Mouse (Mus musculus) layer of hippocampus, postnatal 10 days (tissue): Measurements from ENCODE around the gene Stard10. TPM values are rescaled to one million over a fixed set of nuclear protein-coding genes. Genes with fewer than 3 reads are reported as not detected.

Experiments
- DNase-seq, 2 experiments: peaks; one replicate each; pipeline ENCODE4 v3.0.0; 2021; ENCODE audit warnings: low spot score in 2 of 2
- total RNA-seq, 2 experiments: library from RNA; stranded (reverse); gene quantifications; 2 replicates each; pipeline ENCODE4 v1.2.3; 2021

The Stard10 gene
- total RNA-seq, 2 experiments from 2014 or later = 13.3 to 15.7 TPM

GRCm38 (mm10) chr7:101301881-101302456 lies 14.9 kb upstream of the Stard10 start, which contains the start of gene Atg16l2:
Gene Atg16l2 (minus strand): TSS chr7:101302251.
- peak; percentile 85 to 91 for DNase-seq

DNA sequence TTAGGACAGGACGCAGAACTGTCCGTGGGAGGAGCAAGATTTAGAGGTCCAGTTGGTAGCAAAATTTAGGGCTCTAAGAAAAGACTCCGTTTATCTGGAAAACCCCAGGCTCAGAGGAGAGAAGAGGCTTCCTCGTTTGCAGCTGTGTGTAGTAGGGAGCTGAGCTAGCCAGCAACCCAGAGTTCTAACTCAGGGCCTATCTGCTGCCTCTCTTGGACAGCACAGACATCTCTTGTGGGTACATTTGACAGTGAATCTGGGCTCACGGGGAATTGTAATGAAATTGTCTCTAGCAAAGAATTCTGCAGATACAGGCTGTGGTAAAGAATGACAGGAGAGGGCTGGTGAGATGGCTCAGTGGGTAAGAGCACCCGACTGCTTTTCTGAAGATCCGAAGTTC lies 14.2 kb upstream of the Stard10 start:
- DNase-seq = no peak

- no peak for DNase-seq
These were observed 10.0 kb upstream of the Stard10 start for GRCm38 (mm10) chr7:101306841-101307240.

DNA sequence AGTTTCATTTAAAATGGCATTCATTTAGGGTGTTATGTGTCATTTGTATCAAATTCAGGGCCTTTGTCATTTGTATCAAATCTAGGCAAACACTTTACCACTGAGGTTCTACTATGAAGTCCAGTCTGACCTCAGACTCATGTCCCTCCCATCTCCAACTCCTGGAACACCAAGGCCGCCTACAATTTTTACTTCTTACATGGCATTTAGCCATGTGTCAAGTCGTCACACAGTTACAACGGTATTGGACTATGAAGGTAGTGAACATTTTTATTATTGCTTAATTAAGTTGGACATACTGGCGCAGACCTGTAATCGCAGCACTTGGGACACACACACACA lies 6.9 kb upstream of the Stard10 start:
- DNase-seq = no peak

DNA sequence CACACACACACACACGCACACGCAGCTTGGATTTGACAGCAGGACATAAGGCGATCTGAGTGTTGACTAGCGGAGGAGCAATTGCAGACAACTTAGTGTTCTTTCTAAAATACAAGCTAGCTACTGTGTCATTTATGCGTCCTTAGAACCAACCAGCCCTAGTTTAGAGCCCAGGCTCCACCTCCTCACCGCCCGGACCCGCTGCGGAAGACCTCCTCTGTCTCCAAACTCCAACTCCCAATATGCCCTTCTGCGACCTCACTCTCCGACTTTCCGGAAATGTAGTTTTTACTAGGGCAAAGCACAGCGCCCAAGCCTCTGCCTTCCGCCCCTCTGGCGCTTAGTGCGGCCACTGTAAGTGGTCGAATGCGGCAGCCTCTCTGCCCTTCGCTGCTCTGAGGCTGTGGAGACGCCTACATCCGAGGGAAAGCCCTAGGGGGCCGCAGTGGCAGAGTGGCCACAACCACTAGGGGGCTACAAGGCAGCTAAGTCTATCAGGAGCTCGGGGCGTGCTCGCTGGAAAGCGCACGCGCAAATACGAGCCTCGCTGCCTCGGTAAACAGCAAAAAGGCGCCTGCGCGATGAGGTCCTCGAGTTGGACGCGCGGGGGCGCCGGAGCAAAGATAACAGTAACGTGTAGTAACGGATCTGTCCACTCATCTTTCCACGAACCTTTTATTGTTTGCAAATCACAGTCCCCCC lies 6.4 kb upstream of the Stard10 start:
- DNase-seq = peak; percentile 97 to 98

GRCm38 (mm10) chr7:101311061-101311460 lies 5.8 kb upstream of the Stard10 start:
- DNase-seq = no peak

DNA sequence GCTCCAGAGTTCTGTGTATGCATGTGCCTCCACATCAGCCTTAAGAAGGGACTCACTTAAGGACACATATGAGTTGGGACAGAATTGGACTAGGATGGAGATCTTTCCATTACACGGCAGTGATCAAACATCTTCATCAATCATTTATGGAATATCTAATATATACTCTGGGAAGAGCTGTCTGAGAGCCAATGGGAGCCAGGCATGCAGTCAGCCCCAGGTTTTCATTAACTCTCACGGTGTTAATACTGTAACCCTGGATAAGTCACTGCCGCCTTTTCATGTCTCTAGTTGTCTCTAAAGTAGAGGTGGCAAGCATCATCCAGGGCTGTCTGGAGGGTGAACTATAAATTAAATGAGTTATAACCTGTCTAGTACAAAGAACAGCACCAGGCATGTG lies 3.9 kb upstream of the Stard10 start:
- DNase-seq = no peak

DNA sequence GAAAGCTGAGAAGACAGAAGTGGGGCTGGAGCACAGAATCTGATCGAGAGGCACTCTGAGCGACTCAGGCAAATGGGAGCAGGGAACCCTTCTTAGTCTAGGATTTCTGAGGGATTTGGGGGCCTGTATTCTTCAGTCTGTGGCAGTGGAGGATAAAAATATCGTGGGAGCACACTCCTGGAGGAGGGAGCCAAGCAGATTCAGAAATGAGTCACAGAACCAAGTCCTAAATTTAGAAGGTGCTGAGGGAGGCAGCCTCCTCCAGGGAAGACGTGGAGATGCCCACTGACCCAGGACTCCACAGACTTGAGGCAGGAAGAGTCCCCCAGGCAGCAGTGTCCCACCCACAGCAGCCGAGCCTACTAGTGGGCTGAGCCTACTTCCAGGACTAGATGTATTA lies 2.5 kb upstream of the Stard10 start:
- no peak for DNase-seq

- no peak for DNase-seq
These were observed 1.2 kb upstream of the Stard10 start for GRCm38 (mm10) chr7:101315699-101316098.

- DNase-seq = no peak
These were observed 290 bp upstream of the Stard10 start for GRCm38 (mm10) chr7:101316591-101317001.

- no peak for DNase-seq
These were observed 2.0 kb downstream of the Stard10 start for GRCm38 (mm10) chr7:101318848-101319247.

DNA sequence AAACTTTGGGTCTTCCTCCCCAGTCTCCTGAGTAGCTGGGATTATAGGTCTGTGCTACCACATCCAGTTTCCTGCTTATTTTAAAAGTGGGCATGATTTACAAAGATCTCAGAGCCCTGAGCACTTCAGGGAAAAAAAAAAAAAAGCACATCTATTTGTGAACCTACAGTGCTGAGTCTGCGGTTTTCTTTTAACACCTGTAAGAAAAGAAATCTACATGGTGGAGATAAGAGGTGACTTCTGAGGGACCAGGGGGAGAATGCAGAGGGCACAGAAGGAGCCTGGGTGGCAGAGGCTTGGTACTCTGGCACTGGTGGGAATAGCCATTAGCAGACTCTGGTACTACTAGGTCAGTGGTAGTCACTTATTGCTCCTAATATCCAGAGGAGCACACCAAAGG lies 2.9 kb downstream of the Stard10 start:
- DNase-seq = no peak

GRCm38 (mm10) chr7:101320399-101321217 lies 3.7 kb downstream of the Stard10 start:
- DNase-seq = peak in 1 of 2 experiments; percentile 44

- DNase-seq = peak in 1 of 2 experiments; percentile 45
These were observed 4.4 kb downstream of the Stard10 start for GRCm38 (mm10) chr7:101321218-101321827.

DNA sequence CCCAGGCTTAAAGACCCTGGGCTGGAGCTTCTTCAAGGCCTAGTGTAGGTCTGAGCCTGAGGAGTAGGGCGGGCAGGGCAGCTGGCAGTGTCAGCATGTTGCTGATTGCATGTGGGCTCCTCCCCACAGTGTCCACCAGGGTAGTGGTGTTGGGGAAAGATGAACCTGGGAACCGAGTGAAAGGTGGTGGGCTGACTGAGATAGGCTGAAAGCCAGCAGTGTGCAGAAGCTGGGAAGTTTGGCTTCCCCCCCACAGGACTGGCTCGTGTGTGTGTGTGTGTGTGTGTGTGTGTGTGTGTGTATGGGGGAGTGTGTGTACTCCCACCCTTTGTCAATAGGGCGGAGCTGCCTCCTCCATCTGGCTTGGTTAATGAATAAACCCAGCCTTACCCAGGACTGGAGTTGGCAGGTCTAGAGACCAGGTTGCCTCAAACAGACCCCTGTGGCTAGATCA lies 6.3 kb downstream of the Stard10 start:
- no peak for DNase-seq

- DNase-seq = peak in 1 of 2 experiments; percentile 47
These were observed 7.5 kb downstream of the Stard10 start for GRCm38 (mm10) chr7:101324142-101324962.

DNA sequence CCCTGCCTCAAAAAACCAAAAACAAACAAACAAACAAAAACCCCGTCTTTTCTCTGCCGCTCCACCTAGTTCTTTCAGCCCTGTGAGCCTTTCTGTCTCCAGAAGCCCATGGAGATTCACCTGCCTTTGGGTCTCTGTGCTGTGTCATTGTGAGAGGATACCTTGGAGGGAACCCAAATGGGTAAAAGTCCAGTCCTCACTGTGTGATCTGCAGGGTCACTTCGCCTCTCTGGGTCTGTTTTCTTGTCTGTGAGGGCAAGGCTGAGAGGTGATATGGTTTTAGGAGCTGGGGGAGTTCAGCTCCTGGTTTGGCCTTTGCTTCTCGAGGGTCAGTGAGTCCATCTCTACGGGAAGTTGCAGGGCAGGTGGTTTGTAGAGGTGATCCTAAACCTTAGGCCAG lies 9.1 kb downstream of the Stard10 start:
- no peak for DNase-seq

- no peak for DNase-seq
These were observed 10.4 kb downstream of the Stard10 start for GRCm38 (mm10) chr7:101327263-101327662.

- DNase-seq = no peak
These were observed 10.9 kb downstream of the Stard10 start for GRCm38 (mm10) chr7:101327786-101328185.

DNA sequence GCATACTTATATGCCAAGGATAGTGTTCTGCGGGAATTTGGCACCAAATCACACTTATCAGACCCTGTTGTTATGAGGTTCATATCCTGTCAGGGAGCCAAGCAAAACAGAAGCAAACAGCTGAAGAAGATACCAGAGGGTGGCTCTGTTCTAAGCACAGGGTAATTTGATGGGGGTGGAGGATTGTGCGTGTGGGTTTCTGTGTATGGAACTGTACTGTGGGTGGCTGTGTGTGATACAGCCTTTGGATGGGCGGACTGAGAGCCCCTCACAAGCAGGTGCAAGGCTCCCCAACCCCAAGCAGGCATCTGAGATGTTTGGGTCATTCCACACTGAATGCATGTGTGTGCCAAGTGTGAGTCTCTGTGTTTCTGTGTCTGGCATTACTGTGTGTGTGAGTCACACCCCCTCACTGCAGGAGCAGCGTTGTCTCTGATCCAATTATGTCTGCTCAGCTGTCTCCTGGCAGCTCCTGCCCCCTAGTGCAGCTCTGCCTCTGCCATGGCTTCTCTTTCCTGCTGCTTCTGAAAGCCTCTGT lies 11.8 kb downstream of the Stard10 start:
- DNase-seq = peak in 1 of 2 experiments; percentile 50
